Mouse (Mus musculus): Measurements from ENCODE around the gene Pagr1a.

DNA sequence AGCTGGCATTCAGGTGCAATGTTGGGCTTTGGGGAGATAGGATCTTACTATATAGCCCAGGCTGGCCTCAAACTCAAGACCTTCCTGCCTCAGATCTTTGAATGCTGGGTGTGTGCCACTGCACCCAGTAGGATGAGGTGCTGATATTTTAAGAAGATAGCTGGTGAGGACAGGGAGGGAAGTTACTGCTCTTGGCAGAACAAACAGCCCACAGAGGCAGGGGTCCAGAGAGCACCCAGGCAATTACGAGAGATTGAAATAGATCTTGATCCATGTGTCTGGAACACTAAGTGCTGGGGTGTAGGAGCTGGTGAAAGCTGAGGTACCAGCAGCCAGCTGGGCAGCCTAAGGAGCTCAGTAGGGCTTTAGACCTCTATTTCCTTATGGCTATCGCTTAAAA, 35.6 kb downstream of the Pagr1a start:
- TF ChIP-seq CTCF (IDR thresholded peaks at IDR 0.05; ENCODE audit: low read depth), result no peak
- no peak for TF ChIP-seq EP300 (IDR thresholded peaks at IDR 0.05; ENCODE audit: low read depth)
